Mouse (Mus musculus) myocyte (in vitro differentiated cells): ENCODE results near the gene Crocc.

Experiments used
- CEBPB ChIP-seq: IDR thresholded peaks from 2 replicates; pipeline ENCODE4 v1.6.1; 2011; ENCODE audit warnings: mild to moderate bottlenecking, moderate library complexity; ENCODE audit not compliant: poor library complexity, insufficient read depth, severe bottlenecking
- MAX ChIP-seq: IDR thresholded peaks from one replicate; pipeline ENCODE4 v1.6.1; 2011; ENCODE audit warnings: low read depth, mild to moderate bottlenecking, control low read depth
- MYOD1 ChIP-seq, 3 experiments: IDR thresholded peaks; one replicate each; pipeline ENCODE4 v1.6.1; 2011; ENCODE audit warnings: control low read depth in 2 of 3, low read depth in 2 of 3, mild to moderate bottlenecking in 2 of 3, moderate library complexity in 1 of 3; ENCODE audit not compliant: insufficient read length in 2 of 3, control insufficient read depth in 1 of 3
- MYOG ChIP-seq, 3 experiments: IDR thresholded peaks; one replicate each; pipeline ENCODE4 v1.6.1; 2011; ENCODE audit warnings: control low read depth in 2 of 3, low read depth in 2 of 3, mild to moderate bottlenecking in 2 of 3; ENCODE audit not compliant: insufficient read length in 2 of 3, control insufficient read depth in 1 of 3, insufficient read depth in 1 of 3
- POLR2A ChIP-seq: IDR thresholded peaks from one replicate; pipeline ENCODE4 v1.6.1; 2011; ENCODE audit warnings: low read depth, mild to moderate bottlenecking, control low read depth, moderate library complexity; ENCODE audit not compliant: insufficient read length
- REST ChIP-seq: IDR thresholded peaks from one replicate; pipeline ENCODE4 v1.6.1; 2011; ENCODE audit warnings: mild to moderate bottlenecking, control low read depth, moderate library complexity; ENCODE audit not compliant: insufficient read depth, insufficient read length
- TCF12 ChIP-seq: IDR thresholded peaks from one replicate; pipeline ENCODE4 v1.6.1; 2011; ENCODE audit warnings: mild to moderate bottlenecking, control low read depth; ENCODE audit not compliant: poor library complexity, insufficient read depth, severe bottlenecking

- TF ChIP-seq TCF12 (no peak), POLR2A (no peak), MYOD1 (IDR thresholded peaks at IDR 0.05; ENCODE audit: control insufficient read depth in 1 of 3, insufficient read length in 2 of 3, low read depth in 2 of 3) (no peak), REST (no peak), MAX (no peak), MYOG (IDR thresholded peaks at IDR 0.05; ENCODE audit: control insufficient read depth in 1 of 3, insufficient read depth in 1 of 3, insufficient read length in 2 of 3, low read depth in 2 of 3) (no peak), CEBPB (no peak)
Observed at GRCm38 (mm10) chr4:141053568-141054161, 6.7 kb downstream of the Crocc start.
